Mouse (Mus musculus): ENCODE data around the gene Cdk15. TPM values are rescaled to one million over a fixed set of nuclear protein-coding genes. Genes with fewer than 3 reads are reported as not detected.

Cdk15 gene
- polyA plus RNA-seq, 1 experiment from 2014 or later, result 1.0 TPM

GRCm38 (mm10) chr1:59336256-59336655, 79.5 kb downstream of the Cdk15 start:
- H3K9me3 ChIP-seq, result no peaks in the 10 kb centered on the region
- H3K4me3 ChIP-seq, result no peak overlapping the region
- H3K27ac ChIP-seq (replicated peaks), result no peak overlapping the region
- WGBS, result 93% methylated on average over 1 of the region's 1 CpGs
- H3K4me1 ChIP-seq (replicated peaks), result peaks cover 39% of the 10 kb centered on the region
- H3K36me3 ChIP-seq, result no peaks in the 10 kb centered on the region
- H3K9ac ChIP-seq, result no peak overlapping the region
- H3K27me3 ChIP-seq, result 0 out of 2 replicates have a peak, but pooled peaks cover 2% of the 10 kb centered on the region
- no peak for ATAC-seq (ENCODE audit: low read depth)
- H3K4me2 ChIP-seq, result no peak overlapping the region

- H3K4me2 ChIP-seq, result peak overlapping the region; percentile 34
- no peaks in the 10 kb centered on the region for H3K27me3 ChIP-seq
- H3K4me3 ChIP-seq, result no peak overlapping the region
- H3K36me3 ChIP-seq, result no peaks in the 10 kb centered on the region
- 5% methylated on average over 16 of the region's 16 CpGs for WGBS
- H3K9ac ChIP-seq, result no peak overlapping the region
- peaks cover 20% of the 10 kb centered on the region for H3K4me1 ChIP-seq (replicated peaks)
- no peaks in the 10 kb centered on the region for H3K9me3 ChIP-seq
- 0 out of 2 replicates have a peak, but pooled peaks have one; percentile 61 for ATAC-seq (ENCODE audit: low read depth)
- no peak overlapping the region for H3K27ac ChIP-seq (replicated peaks)
Observed at GRCm38 (mm10) chr1:59340814-59341588, 84.3 kb downstream of the Cdk15 start.

- Histone ChIP-seq H3K27me3 (no peaks in the 10 kb centered on the region), H3K9ac (no peak overlapping the region), H3K4me1 (replicated peaks) (peaks cover 20% of the 10 kb centered on the region), H3K4me3 (no peak overlapping the region), H3K36me3 (no peaks in the 10 kb centered on the region), H3K9me3 (no peaks in the 10 kb centered on the region), H3K27ac (replicated peaks) (0 out of 2 replicates have a peak overlapping the region, but pooled peaks have one; percentile 38), H3K4me2 (no peak overlapping the region)
- WGBS, result 7% methylated on average over 3 of the region's 3 CpGs
- no peak; the same call in 1 of the 2 replicates for ATAC-seq (ENCODE audit: low read depth)
Observed at GRCm38 (mm10) chr1:59341697-59342096, 85.0 kb downstream of the Cdk15 start.

- no peak for ATAC-seq (ENCODE audit: low read depth)
- peak overlapping the region; percentile 38; the same call in 1 of the 2 replicates for H3K27ac ChIP-seq (replicated peaks)
- WGBS, result 24% methylated on average over 6 of the region's 6 CpGs
Observed at GRCm38 (mm10) chr1:59342146-59342545, 85.4 kb downstream of the Cdk15 start.

GRCm38 (mm10) chr1:59352706-59353105, 96.0 kb downstream of the Cdk15 start:
- Histone ChIP-seq H3K4me3 (no peak overlapping the region), H3K4me2 (no peak overlapping the region), H3K9ac (no peak overlapping the region), H3K36me3 (no peaks in the 10 kb centered on the region), H3K4me1 (replicated peaks) (no peaks in the 10 kb centered on the region), H3K27ac (replicated peaks) (no peak overlapping the region), H3K27me3 (no peaks in the 10 kb centered on the region), H3K9me3 (peaks cover 9% of the 10 kb centered on the region; the same call in 1 of the 2 replicates)
- WGBS, result 81% methylated on average over 4 of the region's 4 CpGs
- ATAC-seq (ENCODE audit: low read depth), result no peak

More at GRCm38 (mm10) chr1:59342146-59342545, 85.4 kb downstream of the Cdk15 start:
- Histone ChIP-seq H3K4me1 (replicated peaks) (peaks cover 20% of the 10 kb centered on the region), H3K36me3 (no peaks in the 10 kb centered on the region), H3K4me2 (no peak overlapping the region), H3K27me3 (no peaks in the 10 kb centered on the region), H3K4me3 (no peak overlapping the region), H3K9ac (no peak overlapping the region), H3K9me3 (no peaks in the 10 kb centered on the region)

- no peak overlapping the region for H3K27ac ChIP-seq (replicated peaks)
- H3K4me1 ChIP-seq (replicated peaks), result no peaks in the 10 kb centered on the region
- ATAC-seq (ENCODE audit: low read depth), result no peak
- no peak overlapping the region for H3K9ac ChIP-seq
- H3K4me3 ChIP-seq, result no peak overlapping the region
- H3K4me2 ChIP-seq, result no peak overlapping the region
- 79% methylated on average over 9 of the region's 9 CpGs for WGBS
- H3K27me3 ChIP-seq, result no peaks in the 10 kb centered on the region
- no peaks in the 10 kb centered on the region for H3K36me3 ChIP-seq
- peaks cover 4% of the 10 kb centered on the region; the same call in 1 of the 2 replicates for H3K9me3 ChIP-seq
Observed at GRCm38 (mm10) chr1:59355440-59355839, 98.7 kb downstream of the Cdk15 start.

- Histone ChIP-seq H3K36me3 (no peaks in the 10 kb centered on the region), H3K27ac (replicated peaks) (no peak overlapping the region), H3K4me2 (no peak overlapping the region), H3K9ac (no peak overlapping the region), H3K27me3 (no peaks in the 10 kb centered on the region), H3K4me1 (replicated peaks) (no peaks in the 10 kb centered on the region), H3K9me3 (no peaks in the 10 kb centered on the region), H3K4me3 (no peak overlapping the region)
- ATAC-seq (ENCODE audit: low read depth), result no peak
- 87% methylated on average over 9 of the region's 9 CpGs for WGBS
Observed at GRCm38 (mm10) chr1:59359136-59359535, 102.4 kb downstream of the Cdk15 start.

GRCm38 (mm10) chr1:59360834-59361233, 104.1 kb downstream of the Cdk15 start:
- no peak overlapping the region for H3K9ac ChIP-seq
- WGBS, result 70% methylated on average over 3 of the region's 3 CpGs
- no peaks in the 10 kb centered on the region for H3K9me3 ChIP-seq
- H3K4me1 ChIP-seq (replicated peaks), result no peaks in the 10 kb centered on the region
- H3K4me2 ChIP-seq, result no peak overlapping the region
- no peak overlapping the region for H3K4me3 ChIP-seq
- no peak overlapping the region for H3K27ac ChIP-seq (replicated peaks)
- no peaks in the 10 kb centered on the region for H3K27me3 ChIP-seq
- H3K36me3 ChIP-seq, result no peaks in the 10 kb centered on the region
- ATAC-seq (ENCODE audit: low read depth), result no peak

- H3K4me1 ChIP-seq (replicated peaks), result no peaks in the 10 kb centered on the region
- WGBS, result 78% methylated on average over 4 of the region's 4 CpGs
- H3K27ac ChIP-seq (replicated peaks), result no peak overlapping the region
- no peaks in the 10 kb centered on the region for H3K36me3 ChIP-seq
- no peak overlapping the region for H3K4me2 ChIP-seq
- no peak for ATAC-seq (ENCODE audit: low read depth)
- H3K4me3 ChIP-seq, result no peak overlapping the region
- H3K27me3 ChIP-seq, result no peaks in the 10 kb centered on the region
- no peak overlapping the region for H3K9ac ChIP-seq
- H3K9me3 ChIP-seq, result no peaks in the 10 kb centered on the region
Observed at GRCm38 (mm10) chr1:59361460-59361859, 104.8 kb downstream of the Cdk15 start.

- no peak overlapping the region for H3K9ac ChIP-seq
- no peak for ATAC-seq (ENCODE audit: low read depth)
- H3K4me3 ChIP-seq, result no peak overlapping the region
- H3K36me3 ChIP-seq, result no peaks in the 10 kb centered on the region
- no peaks in the 10 kb centered on the region for H3K4me1 ChIP-seq (replicated peaks)
- H3K27me3 ChIP-seq, result 0 out of 2 replicates have a peak, but pooled peaks cover under 1% of the 10 kb centered on the region
- no peak overlapping the region for H3K27ac ChIP-seq (replicated peaks)
- no peak overlapping the region for H3K4me2 ChIP-seq
- no peaks in the 10 kb centered on the region for H3K9me3 ChIP-seq
- 89% methylated on average over 4 of the region's 4 CpGs for WGBS
Observed at GRCm38 (mm10) chr1:59361966-59362365, 105.3 kb downstream of the Cdk15 start.

GRCm38 (mm10) chr1:59364463-59365040, 107.8 kb downstream of the Cdk15 start:
- no peak overlapping the region for H3K27ac ChIP-seq (replicated peaks)
- no peak for ATAC-seq (ENCODE audit: low read depth)
- no peak overlapping the region for H3K4me2 ChIP-seq
- H3K36me3 ChIP-seq, result no peaks in the 10 kb centered on the region
- peaks cover 6% of the 10 kb centered on the region for H3K4me1 ChIP-seq (replicated peaks)
- no peaks in the 10 kb centered on the region for H3K9me3 ChIP-seq
- H3K4me3 ChIP-seq, result no peak overlapping the region
- 88% methylated on average over 9 of the region's 9 CpGs for WGBS
- no peak overlapping the region for H3K9ac ChIP-seq
- 0 out of 2 replicates have a peak, but pooled peaks cover 3% of the 10 kb centered on the region for H3K27me3 ChIP-seq

GRCm38 (mm10) chr1:59367928-59368648, 111.4 kb downstream of the Cdk15 start:
- Histone ChIP-seq H3K9me3 (no peaks in the 10 kb centered on the region), H3K36me3 (no peaks in the 10 kb centered on the region), H3K4me2 (0 out of 2 replicates have a peak overlapping the region, but pooled peaks have one; percentile 3), H3K4me1 (replicated peaks) (peaks cover 6% of the 10 kb centered on the region), H3K4me3 (no peak overlapping the region), H3K27ac (replicated peaks) (no peak overlapping the region), H3K27me3 (0 out of 2 replicates have a peak, but pooled peaks cover 3% of the 10 kb centered on the region), H3K9ac (no peak overlapping the region)
- no peak for ATAC-seq (ENCODE audit: low read depth)
- 32% methylated on average over 13 of the region's 13 CpGs for WGBS

Data from neural tube, embryonic 13.5 days (tissue).